Mouse (Mus musculus) stomach, postnatal 0 days (tissue): ENCODE measurements around the gene Zfp524.

Experiments
- CTCF ChIP-seq: IDR thresholded peaks from 2 replicates; pipeline ENCODE4 v1.5.1; 2016; ENCODE audit warnings: antibody characterized with exemption, low read depth, mild to moderate bottlenecking, moderate library complexity
- EP300 ChIP-seq: optimal IDR thresholded peaks from 2 replicates; pipeline ENCODE3; 2016; ENCODE audit warnings: antibody characterized with exemption

DNA sequence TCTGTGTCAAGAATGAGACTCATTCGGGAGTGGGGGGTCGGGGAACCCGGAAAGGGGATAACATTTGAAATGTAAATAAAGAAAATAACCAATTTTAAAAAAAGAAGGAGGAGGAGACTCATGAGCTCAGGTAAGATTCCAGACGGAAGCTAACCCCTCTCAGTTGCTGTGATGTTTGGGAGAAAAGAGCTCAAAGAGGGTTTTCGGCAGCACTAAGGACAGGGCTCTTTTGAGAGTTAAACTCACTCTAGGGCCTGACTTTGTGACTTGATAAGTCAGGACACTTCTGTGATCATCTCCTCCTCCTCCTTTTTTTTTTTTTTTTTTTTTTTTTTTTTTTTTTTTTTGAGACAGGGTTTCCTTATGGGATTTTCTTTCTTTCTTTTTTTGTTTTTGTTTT is 24.7 kb downstream of the Zfp524 start:
- TF ChIP-seq CTCF (no peak), EP300 (no peak)
